Mouse (Mus musculus) ES-E14 (cell line): Measurements from ENCODE around the gene Mcl1. TPM values are rescaled to one million over a fixed set of nuclear protein-coding genes. Genes with fewer than 3 reads are reported as not detected.

ENCODE experiments used
- DNase-seq: peaks from one replicate; pipeline ENCODE4 v3.0.0-alpha.2; 2013; ENCODE audit warnings: low read depth, low spot score
- H3K27ac ChIP-seq: 2 replicates; pipeline ENCODE4 v1.5.1; 2012; ENCODE audit warnings: low read depth, mild to moderate bottlenecking, low read length, moderate library complexity, mixed read lengths; ENCODE audit not compliant: poor library complexity, insufficient read depth, severe bottlenecking
- H3K36me3 ChIP-seq: 2 replicates; pipeline ENCODE4 v1.6.1; 2012; ENCODE audit warnings: mild to moderate bottlenecking, low read length, moderate library complexity, mixed read lengths; ENCODE audit not compliant: control insufficient read depth, poor library complexity, insufficient read depth, severe bottlenecking
- H3K4me1 ChIP-seq, 2 experiments: fragments of 150-350 bp in 1 of 2; sonication (generic) in 1 of 2; 2 replicates each; pipeline ENCODE4 v1.6.1; 2012; ENCODE audit warnings: low read length in 2 of 2, mild to moderate bottlenecking in 1 of 2, mixed read lengths in 1 of 2; ENCODE audit not compliant: control insufficient read depth in 2 of 2, insufficient read depth in 2 of 2, poor library complexity in 1 of 2
- H3K4me3 ChIP-seq, 2 experiments: fragments of 150-350 bp in 1 of 2; sonication (generic) in 1 of 2; 2 replicates each; pipeline ENCODE4 v1.5.1; 2012; ENCODE audit warnings: low read length in 2 of 2, low read depth in 1 of 2, mild to moderate bottlenecking in 1 of 2, mixed read lengths in 1 of 2; ENCODE audit not compliant: insufficient read depth in 1 of 2, poor library complexity in 1 of 2, severe bottlenecking in 1 of 2
- H3K9ac ChIP-seq: 2 replicates; pipeline ENCODE4 v1.6.1; 2012; ENCODE audit warnings: low read depth, mild to moderate bottlenecking, low read length, mixed read lengths; ENCODE audit not compliant: poor library complexity, insufficient read depth, severe bottlenecking
- H3K9me3 ChIP-seq: fragments of 150-350 bp; sonication (generic); 2 replicates; pipeline ENCODE4 v1.6.1; 2012; ENCODE audit warnings: low read depth, mild to moderate bottlenecking, low read length; ENCODE audit not compliant: control insufficient read depth, insufficient read depth
- CHD2 ChIP-seq: IDR thresholded peaks from 2 replicates; pipeline ENCODE4 v1.6.1; 2014; ENCODE audit warnings: mild to moderate bottlenecking, low read depth, low read length, inconsistent platforms
- HCFC1 ChIP-seq: IDR thresholded peaks from 2 replicates; pipeline ENCODE4 v1.6.1; 2012; ENCODE audit warnings: low read length, inconsistent platforms, borderline replicate concordance; ENCODE audit not compliant: insufficient read depth
- MAFK ChIP-seq: IDR thresholded peaks from 2 replicates; pipeline ENCODE4 v1.6.1; 2014; ENCODE audit warnings: mild to moderate bottlenecking, low read depth, low read length, inconsistent platforms; ENCODE audit not compliant: insufficient read depth
- ZC3H11A ChIP-seq: IDR thresholded peaks from 2 replicates; pipeline ENCODE4 v1.6.1; 2012; ENCODE audit warnings: low read depth, mild to moderate bottlenecking, inconsistent platforms, low read length, borderline replicate concordance
- ZNF384 ChIP-seq: IDR thresholded peaks from 2 replicates; pipeline ENCODE4 v1.6.1; 2012; ENCODE audit warnings: low read depth, low read length, inconsistent platforms
- in situ Hi-C, 2 experiments: fragments of 600-800 bp; cut with MboI; formaldehyde crosslinking; loops; one replicate each; pipeline ENCODE4 v1.15.1; 2025; ENCODE audit warnings: low sequenced_read_pairs in 2 of 2, inconsistent platforms in 1 of 2; ENCODE audit not compliant: unreplicated experiment in 2 of 2
- total RNA-seq: library from RNA; depleted of rRNA; stranded (reverse); fragments of 300-350 nt; gene quantifications from 2 replicates; pipeline ENCODE4 v1.2.3, GENCODE M21; 2012; rRNA removed

Gene Mcl1
- total RNA-seq, 1 experiment, result 207 TPM

DNA sequence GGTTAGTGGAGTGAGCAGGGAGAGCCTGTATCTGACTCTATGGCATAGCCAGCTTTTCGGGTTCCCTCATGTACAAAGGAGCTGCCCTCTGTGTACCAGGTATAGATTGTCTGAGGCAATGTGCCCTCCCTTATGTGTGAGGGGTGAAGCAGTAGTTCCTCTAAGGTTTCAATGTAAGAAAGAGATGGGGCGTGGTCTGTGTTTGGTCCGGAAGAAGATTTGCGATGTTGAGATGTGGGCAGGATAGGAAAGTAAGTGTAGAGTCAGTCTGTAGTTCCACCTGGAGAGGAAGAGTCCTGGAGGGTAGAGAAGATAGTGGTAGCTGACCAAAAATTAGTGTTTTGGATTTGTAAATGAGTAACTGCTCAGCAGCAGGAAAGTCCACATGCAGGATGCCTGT lies 50.5 kb downstream of the Mcl1 start:
- H3K27ac ChIP-seq, result no peak overlapping the region
- H3K9ac ChIP-seq, result no peak overlapping the region
- H3K4me3 ChIP-seq, result no peak overlapping the region
- peaks cover 0 to 2% of the 10 kb centered on the region in 2 experiments; a peak in 1 of 4 replicates for H3K4me1 ChIP-seq
- in situ Hi-C loops, result no loop called here
- no peak for DNase-seq
- TF ChIP-seq MAFK, result no peak
- no peaks in the 10 kb centered on the region for H3K36me3 ChIP-seq
- no peaks in the 10 kb centered on the region for H3K9me3 ChIP-seq

- no peak overlapping the region for H3K4me3 ChIP-seq
- in situ Hi-C loops, result no loop called here
- TF ChIP-seq ZC3H11A (no peak), MAFK (no peak), ZNF384 (no peak), CHD2 (no peak), HCFC1 (no peak)
- peaks cover 0 to 2% of the 10 kb centered on the region in 2 experiments; a peak in 1 of 4 replicates for H3K4me1 ChIP-seq
- no peaks in the 10 kb centered on the region for H3K36me3 ChIP-seq
- H3K9me3 ChIP-seq, result no peaks in the 10 kb centered on the region
- no peak overlapping the region for H3K9ac ChIP-seq
- no peak for DNase-seq
- H3K27ac ChIP-seq, result no peak overlapping the region
Observed at GRCm38 (mm10) chr3:95709967-95710366, 51.4 kb downstream of the Mcl1 start.

Other genes starting within 250 kb of the Mcl1 start
- 25.1 and 28.8 TPM in 2 replicates for gene Arnt, start 224.4 kb upstream of the Mcl1 start, total RNA-seq
- 0.22 and 0.69 TPM in 2 replicates for gene Ctsk, start 159.5 kb upstream of the Mcl1 start, total RNA-seq
- gene Ctss, start 132.0 kb upstream of the Mcl1 start, total RNA-seq, result 0.16 and 0.67 TPM in 2 replicates
- gene Hormad1, start 99.1 kb upstream of the Mcl1 start, total RNA-seq, result 24.3 and 24.5 TPM in 2 replicates
- gene Golph3l, start 69.9 kb upstream of the Mcl1 start, total RNA-seq, result 13.4 and 16.2 TPM in 2 replicates
- 54.1 and 56.8 TPM in 2 replicates for gene Ensa, start 33.8 kb upstream of the Mcl1 start, total RNA-seq
- 1.9 and 5.0 TPM in 2 replicates for gene Adamtsl4, start 29.1 kb downstream of the Mcl1 start, total RNA-seq
- 4.1 and 13.4 TPM in 2 replicates for gene Ecm1, start 80.8 kb downstream of the Mcl1 start, total RNA-seq
- gene Tars2, start 101.4 kb downstream of the Mcl1 start, total RNA-seq, result 85.9 and 132 TPM in 2 replicates
- 14.9 and 16.2 TPM in 2 replicates for gene Rprd2, start 160.1 kb downstream of the Mcl1 start, total RNA-seq
- 48.6 and 50.5 TPM in 2 replicates for gene Prpf3, start 197.1 kb downstream of the Mcl1 start, total RNA-seq
- gene Mrps21, start 212.7 kb downstream of the Mcl1 start, total RNA-seq, result 198 and 224 TPM in 2 replicates
- gene Ciart, start 223.5 kb downstream of the Mcl1 start, total RNA-seq, result 8.6 and 14.1 TPM in 2 replicates
- 6.4 and 9.5 TPM in 2 replicates for gene BC028528, start 233.2 kb downstream of the Mcl1 start, total RNA-seq
- 70.9 and 85.9 TPM in 2 replicates for gene Aph1a, start 235.2 kb downstream of the Mcl1 start, total RNA-seq
- gene Car14, start 245.9 kb downstream of the Mcl1 start, total RNA-seq, result 2.5 and 4.0 TPM in 2 replicates